Mouse (Mus musculus) myocyte (in vitro differentiated cells): ENCODE data around the gene Myo5c.

Experiments used
- SRF ChIP-seq: IDR thresholded peaks from one replicate; pipeline ENCODE4 v1.6.1; 2011; ENCODE audit warnings: low read depth; ENCODE audit not compliant: control insufficient read depth, insufficient read length
- USF1 ChIP-seq: IDR thresholded peaks from one replicate; pipeline ENCODE4 v1.6.1; 2011; ENCODE audit warnings: low read depth, mild to moderate bottlenecking, control low read depth, moderate library complexity

GRCm38 (mm10) chr9:75318196-75318595 is 86.4 kb downstream of the Myo5c start:
- no peak for TF ChIP-seq USF1
- TF ChIP-seq SRF = no peak
